Mouse (Mus musculus) left cerebral cortex, adult 2 months (tissue): Measurements from ENCODE around the gene Smap2. TPM values are rescaled to one million over a fixed set of nuclear protein-coding genes. Genes with fewer than 3 reads are reported as not detected.

Source experiments
- DNase-seq, 2 experiments: peaks; one replicate each; pipeline ENCODE4 v3.0.0; 2021 to 2022; ENCODE audit warnings: low spot score in 2 of 2, mixed read lengths in 1 of 2; ENCODE audit errors: extremely low spot score in 1 of 2
- H3K27ac ChIP-seq: fragments of 200-600 bp; 2 replicates; pipeline ENCODE4 v1.8.1; 2022
- H3K4me3 ChIP-seq: fragments of 200-600 bp; 2 replicates; pipeline ENCODE4 v1.8.1; 2022
- CTCF ChIP-seq: fragments of 200-600 bp; IDR thresholded peaks from 2 replicates; pipeline ENCODE4 v1.8.1; 2022; ENCODE audit warnings: antibody characterized with exemption, mild to moderate bottlenecking, moderate library complexity
- intact Hi-C: fragments of 180-260 bp; cut with DNase I; formaldehyde crosslinking; loops from one replicate; pipeline ENCODE4 v1.15.1; 2025
- total RNA-seq, 2 experiments: library from RNA; stranded (reverse); gene quantifications; 2 replicates each; pipeline ENCODE4 v1.2.3; 2021

Smap2 gene
- total RNA-seq, 2 experiments from 2014 or later: 186 to 201 TPM

DNA sequence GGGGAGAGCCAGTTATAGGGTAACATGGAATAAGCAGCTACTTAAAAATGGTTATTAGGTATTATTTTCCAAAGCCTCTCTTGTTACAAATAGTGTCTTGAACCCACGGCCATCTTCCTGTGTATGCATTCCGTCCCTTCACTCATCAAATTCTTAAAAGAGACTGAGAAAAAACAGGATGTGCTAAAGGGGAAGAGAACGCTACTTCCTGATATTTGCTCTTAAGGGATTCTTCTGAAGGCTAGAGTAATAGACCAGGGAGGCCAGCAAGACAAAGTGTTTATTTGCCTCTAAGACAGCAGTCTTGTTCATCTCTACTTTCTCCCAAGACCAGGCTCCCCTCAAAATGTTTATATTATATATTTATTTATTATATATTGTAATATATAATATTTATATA is 1.2 kb upstream of the Smap2 start:
- intact Hi-C loops: no loop called here
- Histone ChIP-seq H3K4me3 (no peak overlapping the region), H3K27ac (no peak overlapping the region)
- DNase-seq: no peak
- no peak for TF ChIP-seq CTCF

DNA sequence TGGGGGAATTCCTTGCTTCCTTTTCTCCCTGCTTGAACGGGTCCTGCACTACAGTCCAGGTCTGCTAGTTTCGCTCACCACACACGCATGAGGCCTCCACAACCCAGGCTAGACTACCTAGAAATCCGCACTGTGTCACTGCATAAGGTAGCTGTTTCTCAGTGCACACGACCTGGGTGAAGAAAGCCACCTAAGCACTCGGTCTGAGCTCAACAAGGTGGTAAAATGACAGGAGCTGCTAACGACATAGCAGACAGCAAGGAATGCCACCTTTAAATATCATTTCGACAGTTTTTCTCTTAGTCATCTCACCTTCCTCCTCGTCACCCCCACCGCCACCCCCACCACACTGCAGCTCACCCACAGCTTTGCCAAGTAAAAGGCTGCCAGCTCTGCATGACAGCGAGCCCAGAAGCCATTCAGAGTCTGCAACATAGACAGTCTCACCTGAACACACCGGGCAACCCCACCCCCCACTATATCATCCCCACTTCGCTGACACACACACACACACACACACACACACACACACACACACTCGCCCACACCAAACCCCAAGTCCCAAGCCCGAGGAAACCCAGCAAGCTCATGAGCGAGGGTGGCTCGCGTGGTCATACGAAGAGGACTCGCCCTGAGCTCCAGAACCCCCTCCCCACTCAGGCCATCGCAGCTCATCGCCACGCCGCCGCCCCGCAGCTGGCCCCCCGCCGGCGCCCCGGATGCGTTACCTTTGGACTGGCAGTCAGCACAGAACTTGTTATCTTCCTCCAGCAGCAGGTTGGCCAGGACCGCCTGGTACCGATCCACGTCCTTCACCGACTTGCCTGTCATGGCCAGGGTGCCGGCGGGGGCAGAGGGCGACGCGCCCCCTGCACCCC is 787 bp downstream of the Smap2 start:
- no peak for TF ChIP-seq CTCF
- Histone ChIP-seq H3K27ac (peak overlapping the region; percentile 98), H3K4me3 (peak overlapping the region; percentile 99)
- DNase-seq: peak; percentile 42 to 52
- intact Hi-C loops: loop anchor here (2.0 kb wide), 1 partner anchor 29 kb away; no protein-coding TSS in a partner anchor

DNA sequence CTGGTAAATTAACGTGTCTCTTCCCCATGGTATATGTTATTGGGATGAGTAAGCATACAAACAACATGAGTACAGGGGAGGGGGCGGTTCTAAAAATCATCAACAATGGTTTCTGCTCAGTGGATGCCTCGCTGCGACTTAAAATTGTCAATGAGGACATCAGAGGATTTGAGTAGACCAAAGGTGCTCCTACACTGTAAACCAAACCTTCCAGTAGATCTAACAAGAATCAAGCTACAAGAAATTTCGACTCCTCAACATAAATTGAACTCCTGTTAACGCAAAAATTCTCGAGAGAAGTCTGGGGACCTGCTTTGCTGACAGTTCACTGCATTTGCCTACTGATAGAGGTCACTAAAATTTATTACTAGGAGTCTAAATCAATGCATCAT is 1.8 kb downstream of the Smap2 start:
- peak overlapping the region; percentile 99 for H3K4me3 ChIP-seq
- TF ChIP-seq CTCF: no peak
- intact Hi-C loops: no loop called here
- no peak for DNase-seq
- peak overlapping the region; percentile 81 for H3K27ac ChIP-seq

- no peak for DNase-seq
Measured at GRCm38 (mm10) chr4:121014594-121015267, 2.3 kb downstream of the Smap2 start.

GRCm38 (mm10) chr4:121010770-121011549 is 6.1 kb downstream of the Smap2 start:
- intact Hi-C loops: no loop called here
- no peak for TF ChIP-seq CTCF
- no peak for DNase-seq
- Histone ChIP-seq H3K27ac (no peak overlapping the region), H3K4me3 (no peak overlapping the region)

More at GRCm38 (mm10) chr4:121014594-121015267, 2.3 kb downstream of the Smap2 start:
- TF ChIP-seq CTCF: no peak
- intact Hi-C loops: no loop called here
- Histone ChIP-seq H3K4me3 (peak overlapping the region; percentile 99), H3K27ac (peak overlapping the region; percentile 81; the same call in 1 of the 2 replicates)

DNA sequence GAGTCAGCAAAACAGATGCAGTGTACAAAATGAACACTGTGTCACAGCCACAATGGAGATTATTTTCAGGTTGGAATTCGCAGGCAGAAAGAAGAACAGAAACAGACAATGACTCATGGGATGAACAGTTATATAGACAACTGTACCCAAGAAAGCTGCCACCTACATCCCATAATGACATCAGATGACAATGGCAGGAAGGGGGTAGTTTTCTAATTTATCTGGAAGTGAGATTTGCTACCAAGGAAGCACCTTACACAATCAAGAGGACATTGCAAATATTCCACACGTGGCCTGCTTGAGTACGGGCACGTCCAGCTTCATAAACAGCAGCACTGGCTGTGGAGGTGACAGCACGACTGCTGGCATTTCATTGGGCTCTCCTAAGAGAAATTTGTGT is 7.9 kb downstream of the Smap2 start:
- intact Hi-C loops: no loop called here
- no peak for TF ChIP-seq CTCF
- H3K4me3 ChIP-seq: no peak overlapping the region
- DNase-seq: no peak
- H3K27ac ChIP-seq: peak overlapping the region; percentile 71

GRCm38 (mm10) chr4:121008071-121008745 is 8.8 kb downstream of the Smap2 start:
- no peak; the same call in 1 of the 2 replicates for TF ChIP-seq CTCF
- peak overlapping the region; percentile 71; the same call in 1 of the 2 replicates for H3K27ac ChIP-seq
- DNase-seq: no peak
- no peak overlapping the region for H3K4me3 ChIP-seq
- intact Hi-C loops: no loop called here

DNA sequence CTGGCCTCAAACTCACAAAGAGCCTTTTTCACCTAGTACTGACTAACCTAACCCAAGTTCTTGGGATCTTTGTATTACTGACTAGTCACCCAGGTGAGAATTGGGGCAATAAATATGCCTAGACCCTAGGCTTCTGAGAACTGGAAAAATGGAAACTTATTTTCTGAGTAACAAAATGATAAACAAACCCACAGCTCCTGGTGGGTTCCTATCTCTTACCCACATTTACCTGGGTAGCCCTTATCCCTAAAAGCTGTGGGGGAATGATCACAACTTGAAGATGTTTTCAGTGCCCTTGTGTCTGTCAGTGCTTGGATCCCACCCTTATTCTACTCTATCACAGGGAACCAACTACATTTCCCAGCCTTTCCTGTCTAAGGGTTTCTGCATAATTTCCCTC is 10.0 kb downstream of the Smap2 start:
- no peak for DNase-seq
- intact Hi-C loops: no loop called here

DNA sequence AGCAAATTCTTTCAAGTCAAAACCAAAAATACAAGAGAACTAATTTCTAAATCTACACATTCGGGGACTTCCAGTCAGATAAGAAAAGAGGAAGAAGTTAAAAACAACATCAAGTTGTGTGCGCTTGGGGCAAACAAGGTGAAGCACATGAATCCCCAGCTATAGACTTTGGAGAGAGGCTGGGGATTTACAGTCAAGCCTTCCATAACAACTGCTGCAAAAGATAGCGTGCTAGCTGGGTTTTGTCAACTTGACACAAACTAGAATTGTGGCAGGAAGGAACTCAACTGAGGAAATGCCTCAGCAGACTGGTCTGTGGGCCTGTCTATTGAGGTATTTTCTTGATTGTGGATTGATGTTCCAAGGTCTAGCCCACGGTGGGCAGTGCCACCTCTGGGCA is 12.4 kb downstream of the Smap2 start:
- DNase-seq: no peak
- H3K27ac ChIP-seq: peak overlapping the region; percentile 77
- no peak overlapping the region for H3K4me3 ChIP-seq
- intact Hi-C loops: no loop called here
- no peak for TF ChIP-seq CTCF

More for the DNA sequence above, 10.0 kb downstream of the Smap2 start:
- Histone ChIP-seq H3K4me3 (no peak overlapping the region), H3K27ac (no peak overlapping the region)
- no peak for TF ChIP-seq CTCF

DNA sequence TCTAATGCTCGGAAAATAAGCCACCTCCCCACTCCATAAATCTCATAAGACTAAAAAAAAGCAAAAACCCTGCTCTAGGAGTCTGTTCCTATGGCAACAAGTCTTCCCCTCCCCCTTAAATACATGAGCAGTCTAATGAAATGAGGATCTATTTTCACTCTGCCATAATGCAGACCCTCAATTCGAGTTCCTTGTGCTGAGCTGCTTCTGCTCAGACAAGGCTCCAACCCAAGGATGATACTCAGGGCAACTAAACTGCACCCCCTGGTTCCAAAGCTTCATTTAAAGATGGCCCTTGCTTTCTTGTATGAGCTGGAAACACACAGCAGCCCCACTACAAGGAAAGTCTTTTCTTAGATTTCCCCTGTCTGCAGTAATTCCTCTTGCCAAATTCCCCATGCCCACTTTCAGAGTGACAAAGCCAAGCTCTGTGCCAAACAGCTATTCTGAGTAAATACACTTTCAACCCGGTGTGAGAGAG is 13.4 kb downstream of the Smap2 start:
- Histone ChIP-seq H3K27ac (peak overlapping the region; percentile 77), H3K4me3 (no peak overlapping the region)
- intact Hi-C loops: no loop called here
- DNase-seq: no peak
- no peak for TF ChIP-seq CTCF
